Mouse (Mus musculus): ENCODE results near the gene Cyp11a1.

Cyp11a1 gene

GRCm38 (mm10) chr9:58047061-58047460, 40.9 kb downstream of the Cyp11a1 start:
- no peak for DNase-seq

GRCm38 (mm10) chr9:58048621-58049020, 42.4 kb downstream of the Cyp11a1 start:
- DNase-seq, result no peak

- no peak for DNase-seq
Measured at GRCm38 (mm10) chr9:58049186-58049585, 43.0 kb downstream of the Cyp11a1 start.

GRCm38 (mm10) chr9:58049861-58050260, 43.6 kb downstream of the Cyp11a1 start:
- DNase-seq, result no peak

- DNase-seq, result no peak
Measured at GRCm38 (mm10) chr9:58051937-58052336, 45.7 kb downstream of the Cyp11a1 start.

- peak; percentile 73 to 75 for DNase-seq
Measured at GRCm38 (mm10) chr9:58053102-58053501, 46.9 kb downstream of the Cyp11a1 start.

GRCm38 (mm10) chr9:58053544-58053943, 47.3 kb downstream of the Cyp11a1 start:
- peak in 1 of 2 experiments; percentile 17 for DNase-seq

- no peak for DNase-seq
Measured at GRCm38 (mm10) chr9:58054032-58054431, 47.8 kb downstream of the Cyp11a1 start.

- DNase-seq, result no peak
Measured at GRCm38 (mm10) chr9:58055666-58056065, 49.5 kb downstream of the Cyp11a1 start.

GRCm38 (mm10) chr9:58059920-58060319, 53.7 kb downstream of the Cyp11a1 start:
- DNase-seq, result no peak

GRCm38 (mm10) chr9:58060677-58061667, 54.8 kb downstream of the Cyp11a1 start:
- DNase-seq, result no peak

GRCm38 (mm10) chr9:58063531-58063930, 57.3 kb downstream of the Cyp11a1 start, which contains the start of gene Stra6:
Stra6 (plus strand) TSS chr9:58063788.
- DNase-seq, result no peak

GRCm38 (mm10) chr9:58065532-58065931, 59.3 kb downstream of the Cyp11a1 start:
- DNase-seq, result no peak

- no peak for DNase-seq
Measured at GRCm38 (mm10) chr9:58065977-58066730, 59.9 kb downstream of the Cyp11a1 start.

- peak; percentile 29 to 33 for DNase-seq
Measured at GRCm38 (mm10) chr9:58066731-58067095, 60.5 kb downstream of the Cyp11a1 start.

- peak; percentile 77 to 78 for DNase-seq
Measured at GRCm38 (mm10) chr9:58067546-58067945, 61.3 kb downstream of the Cyp11a1 start.

- DNase-seq, result no peak
Measured at GRCm38 (mm10) chr9:58074561-58074960, 68.3 kb downstream of the Cyp11a1 start.

Measured in cerebellum, adult 18-20 months (tissue).